Mouse (Mus musculus) forebrain, embryonic 13.5 days (tissue): ENCODE measurements around the gene Olfr764-ps1. TPM values are rescaled to one million over a fixed set of nuclear protein-coding genes. Genes with fewer than 3 reads are reported as not detected.
"Not testable (repeated sequence)": the region's sequence is repeated elsewhere in the genome, so short reads cannot be mapped to it uniquely, and the experiment has no call there.

ENCODE experiments used
- ATAC-seq: fragments of 200-750 bp; cut with Nextera tagmentation; 2 replicates; pipeline ENCODE4 v1.8.0; 2017
- H3K27ac ChIP-seq: fragments of 300-500 bp; sonication (generic); 2 replicates; pipeline ENCODE4 v1.5.1; 2015; ENCODE audit warnings: inconsistent platforms, mild to moderate bottlenecking, moderate library complexity
- H3K27me3 ChIP-seq: fragments of 300-500 bp; sonication (generic); 2 replicates; pipeline ENCODE4 v1.6.1; 2015; ENCODE audit warnings: mild to moderate bottlenecking, inconsistent platforms
- H3K36me3 ChIP-seq: fragments of 300-500 bp; sonication (generic); 2 replicates; pipeline ENCODE4 v1.6.1; 2015; ENCODE audit warnings: mild to moderate bottlenecking, inconsistent platforms; ENCODE audit not compliant: poor library complexity, severe bottlenecking
- H3K4me1 ChIP-seq: fragments of 300-500 bp; sonication (generic); 2 replicates; pipeline ENCODE4 v1.6.1; 2015; ENCODE audit warnings: inconsistent platforms
- H3K4me2 ChIP-seq: fragments of 300-500 bp; sonication (generic); 2 replicates; pipeline ENCODE4 v1.6.1; 2015; ENCODE audit warnings: inconsistent platforms, mild to moderate bottlenecking, moderate library complexity
- H3K4me3 ChIP-seq: fragments of 300-500 bp; sonication (generic); 2 replicates; pipeline ENCODE4 v1.5.1; 2015; ENCODE audit warnings: mild to moderate bottlenecking, inconsistent platforms
- H3K9ac ChIP-seq: fragments of 300-500 bp; sonication (generic); 2 replicates; pipeline ENCODE4 v1.6.1; 2015; ENCODE audit warnings: mild to moderate bottlenecking, inconsistent platforms
- H3K9me3 ChIP-seq: fragments of 300-500 bp; sonication (generic); replicated peaks from 2 replicates; pipeline ENCODE4 v1.6.1; 2016; ENCODE audit warnings: inconsistent platforms
- WGBS: fragments of 180-500 bp; shearing (Covaris S2); methylation state at CpG from one replicate; pipeline ENCODE4 v1.1.7; 2015; 5-methylcytosine and 5-hydroxymethylcytosine counted together
- polyA plus RNA-seq: library from polyadenylated mRNA; unstranded; fragments of >200 nt; fragmentation: Nextera tagmentation; extraction: Ambion mirVana; gene quantifications from 2 replicates; pipeline ENCODE4 v1.2.1, GENCODE M21; 2015

Olfr764-ps1 gene
- polyA plus RNA-seq, 1 experiment from 2014 or later, result not detected

DNA sequence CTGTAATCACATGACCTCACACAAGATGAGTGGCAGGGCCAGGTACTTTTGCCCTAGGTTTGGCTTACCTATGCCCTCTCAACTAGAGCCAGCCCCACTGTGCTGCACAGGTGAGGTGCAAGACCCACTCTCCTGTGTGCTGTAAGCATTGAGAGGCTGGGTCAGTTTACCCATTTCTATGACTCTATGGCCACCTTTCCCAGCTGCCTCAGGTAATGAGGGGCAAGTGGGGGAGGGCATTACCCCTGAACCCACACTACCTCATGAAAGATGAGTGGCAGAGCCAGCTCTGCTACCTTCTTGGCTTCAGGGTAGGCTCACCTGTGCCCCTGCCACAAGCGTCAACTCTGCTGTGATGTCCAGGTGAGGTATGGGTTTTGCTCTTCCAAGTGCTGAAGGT lies 43.9 kb downstream of the Olfr764-ps1 start:
- no peak for ATAC-seq
- WGBS, result 100% methylated on average over 1 of the region's 1 CpGs

DNA sequence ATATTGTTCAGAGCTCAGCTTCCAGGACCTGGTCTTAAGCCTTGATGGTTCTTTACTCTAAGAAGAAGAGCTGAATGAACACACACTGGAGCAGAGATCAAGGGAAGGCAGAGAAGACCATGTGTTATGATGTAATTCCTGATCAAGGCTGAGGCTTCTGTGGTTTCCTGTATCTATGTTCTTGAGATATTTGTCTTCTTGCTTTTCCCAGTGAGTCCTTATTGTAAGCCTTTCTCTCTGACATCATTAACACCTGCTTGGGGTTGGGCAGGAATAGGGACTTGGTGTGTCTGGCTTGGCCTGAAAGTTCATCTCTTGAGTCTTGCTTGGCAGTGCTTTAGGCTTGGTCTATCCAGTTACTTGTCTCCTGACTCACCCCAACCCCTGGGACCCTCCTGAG lies 48.7 kb downstream of the Olfr764-ps1 start:
- Histone ChIP-seq H3K36me3 (no peaks in the 10 kb centered on the region), H3K4me1 (no peaks in the 10 kb centered on the region), H3K9me3 (no peaks in the 10 kb centered on the region), H3K9ac (no peak overlapping the region), H3K4me2 (no peak overlapping the region), H3K27ac (no peak overlapping the region), H3K27me3 (no peaks in the 10 kb centered on the region), H3K4me3 (no peak overlapping the region)
- no peak for ATAC-seq

More for the DNA sequence above, 43.9 kb downstream of the Olfr764-ps1 start:
- no peaks in the 10 kb centered on the region for H3K27me3 ChIP-seq
- no peak overlapping the region for H3K27ac ChIP-seq
- no peak overlapping the region for H3K4me3 ChIP-seq
- H3K9ac ChIP-seq, result no peak overlapping the region
- no peaks in the 10 kb centered on the region for H3K9me3 ChIP-seq
- no peak overlapping the region for H3K4me2 ChIP-seq
- H3K4me1 ChIP-seq, result no peaks in the 10 kb centered on the region
- no peaks in the 10 kb centered on the region for H3K36me3 ChIP-seq

DNA sequence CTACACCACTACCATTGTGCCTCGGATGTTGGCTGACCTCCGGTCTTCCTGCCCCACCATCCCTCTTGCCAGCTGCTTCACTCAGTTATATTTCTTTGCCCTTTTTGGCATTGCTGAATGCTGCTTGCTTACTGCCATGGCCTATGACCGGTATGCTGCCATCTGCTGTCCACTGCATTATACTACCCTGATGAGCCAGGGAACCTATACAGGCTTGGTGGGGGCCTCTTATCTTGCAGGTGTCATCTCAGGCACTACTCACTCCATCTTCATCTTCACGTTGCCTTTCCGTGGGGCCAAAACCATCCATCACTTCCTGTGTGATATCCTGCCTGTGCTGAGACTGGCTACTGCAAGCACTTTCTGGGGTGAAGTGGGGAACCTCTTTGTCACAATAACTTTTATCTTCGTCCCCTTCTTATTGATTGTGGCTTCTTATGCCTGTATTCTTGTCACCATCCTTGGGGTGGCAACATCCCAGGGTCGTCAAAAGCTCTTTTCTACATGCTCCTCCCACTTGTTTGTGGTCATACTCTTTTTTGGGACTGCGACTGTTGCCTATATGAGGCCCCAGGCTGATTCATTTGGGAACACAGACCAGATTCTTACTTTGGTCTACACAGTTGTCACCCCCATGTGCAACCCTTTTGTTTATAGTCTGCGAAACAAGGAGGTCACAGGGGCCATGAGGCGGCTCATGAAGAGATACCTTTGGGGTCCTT lies 49.4 kb downstream of the Olfr764-ps1 start:
- not testable (repeated sequence) for H3K9ac ChIP-seq, H3K4me1 ChIP-seq, ATAC-seq, H3K27ac ChIP-seq, H3K4me2 ChIP-seq, H3K4me3 ChIP-seq, H3K9me3 ChIP-seq, H3K27me3 ChIP-seq, H3K36me3 ChIP-seq
- 67% methylated on average over 7 of the region's 10 CpGs for WGBS

- H3K27me3 ChIP-seq, H3K36me3 ChIP-seq, H3K4me3 ChIP-seq, H3K27ac ChIP-seq, H3K4me2 ChIP-seq, H3K9me3 ChIP-seq, H3K4me1 ChIP-seq, H3K9ac ChIP-seq, ATAC-seq: not testable (repeated sequence)
- 88% methylated on average over 1 of the region's 1 CpGs for WGBS
Observed at GRCm38 (mm10) chr10:128989131-128989530, 50.6 kb downstream of the Olfr764-ps1 start, which contains the start of gene Olfr9. Gene Olfr9 (plus strand): TSS chr10:128989431.

Other genes starting within 250 kb of the Olfr764-ps1 start
- 0.35 and 0.38 TPM in 2 replicates for gene Mmp19, start 249.0 kb downstream of the Olfr764-ps1 start, polyA plus RNA-seq
- 52.2 and 55.9 TPM in 2 replicates for gene Dnajc14, start 235.8 kb downstream of the Olfr764-ps1 start, polyA plus RNA-seq
- gene Tmem198b, start 235.5 kb downstream of the Olfr764-ps1 start, polyA plus RNA-seq, result 14.9 and 16.3 TPM in 2 replicates
- 244 and 278 TPM in 2 replicates for gene Sarnp, start 222.6 kb downstream of the Olfr764-ps1 start, polyA plus RNA-seq
- gene Ormdl2, start 218.3 kb downstream of the Olfr764-ps1 start, polyA plus RNA-seq, result 46.5 and 51.1 TPM in 2 replicates
- gene Gdf11, start 148.2 kb downstream of the Olfr764-ps1 start, polyA plus RNA-seq, result 8.9 and 9.0 TPM in 2 replicates
- gene Cd63, start 138.9 kb downstream of the Olfr764-ps1 start, polyA plus RNA-seq, result 127 and 130 TPM in 2 replicates
- 10.7 and 16.0 TPM in 2 replicates for gene Rdh5, start 117.0 kb downstream of the Olfr764-ps1 start, polyA plus RNA-seq
- gene Bloc1s1, start 115.9 kb downstream of the Olfr764-ps1 start, polyA plus RNA-seq, result 241 and 243 TPM in 2 replicates
- 0.63 and 0.83 TPM in 2 replicates for gene Itga7, start 106.1 kb downstream of the Olfr764-ps1 start, polyA plus RNA-seq
- gene Mettl7b, start 78.9 kb downstream of the Olfr764-ps1 start, polyA plus RNA-seq, result not detected in 2 replicates
- gene Olfr9, start 50.5 kb downstream of the Olfr764-ps1 start, polyA plus RNA-seq, result not detected in 2 replicates
- gene Olfr763, start 29.1 kb downstream of the Olfr764-ps1 start, polyA plus RNA-seq, result not detected in 2 replicates
- gene Olfr765, start 10.1 kb upstream of the Olfr764-ps1 start, polyA plus RNA-seq, result not detected in 2 replicates
- gene Olfr766-ps1, start 29.1 kb upstream of the Olfr764-ps1 start, polyA plus RNA-seq, result not detected in 2 replicates
- not detected in 2 replicates for gene Olfr767, start 43.0 kb upstream of the Olfr764-ps1 start, polyA plus RNA-seq
- not detected in 2 replicates for gene Olfr768, start 59.5 kb upstream of the Olfr764-ps1 start, polyA plus RNA-seq
- gene Olfr769, start 78.0 kb upstream of the Olfr764-ps1 start, polyA plus RNA-seq, result not detected in 2 replicates
- not detected in 2 replicates for gene Olfr770, start 99.1 kb upstream of the Olfr764-ps1 start, polyA plus RNA-seq
- gene Olfr771, start 124.9 kb upstream of the Olfr764-ps1 start, polyA plus RNA-seq, result not detected in 2 replicates
- gene Olfr772, start 138.0 kb upstream of the Olfr764-ps1 start, polyA plus RNA-seq, result not detected in 2 replicates
- gene Olfr773, start 147.5 kb upstream of the Olfr764-ps1 start, polyA plus RNA-seq, result not detected in 2 replicates
- not detected in 2 replicates for gene Olfr774, start 196.3 kb upstream of the Olfr764-ps1 start, polyA plus RNA-seq
- gene Olfr775, start 208.5 kb upstream of the Olfr764-ps1 start, polyA plus RNA-seq, result not detected in 2 replicates
- not detected in 2 replicates for gene Olfr776, start 219.2 kb upstream of the Olfr764-ps1 start, polyA plus RNA-seq
- not detected in 2 replicates for gene Olfr777, start 231.6 kb upstream of the Olfr764-ps1 start, polyA plus RNA-seq